Mouse (Mus musculus) MEL (cell line): ENCODE measurements at regions not wholly inside any gene's neighbourhood (a gene's known extent, or its start where the extent isn't known, plus 50 kb on each side); places are given as distances from the start of the nearest gene placed in this dataset.
A peak's percentile ranks its signal among the peaks of the same experiment; 100 is the strongest.

Experiments used
- DNase-seq: peaks from one replicate; pipeline ENCODE4 v3.0.0; 2011; ENCODE audit warnings: low read depth, low spot score
- H3K27ac ChIP-seq: 2 replicates; pipeline ENCODE4 v1.5.1; 2012; ENCODE audit warnings: low read depth, mild to moderate bottlenecking, control low read depth, low read length, moderate library complexity; ENCODE audit not compliant: control insufficient read depth
- H3K27me3 ChIP-seq, 2 experiments: fragments of 150-350 bp in 1 of 2; sonication (generic) in 1 of 2; 2 replicates each; pipeline ENCODE4 v1.6.1; 2012; ENCODE audit warnings: low read length in 2 of 2, mild to moderate bottlenecking in 2 of 2, improper control_type of control experiment in 1 of 2, moderate library complexity in 1 of 2; ENCODE audit not compliant: insufficient read depth in 2 of 2, control insufficient read depth in 1 of 2
- H3K36me3 ChIP-seq, 2 experiments: 2 replicates each; pipeline ENCODE4 v1.6.1; 2012 to 2014; ENCODE audit warnings: low read length in 2 of 2, improper control_type of control experiment in 1 of 2, inconsistent platforms in 1 of 2, mild to moderate bottlenecking in 1 of 2; ENCODE audit not compliant: insufficient read depth in 2 of 2, control insufficient read depth in 1 of 2
- H3K4me1 ChIP-seq, 2 experiments: fragments of 150-350 bp in 1 of 2; sonication (generic) in 1 of 2; 2 replicates each; pipeline ENCODE4 v1.6.1; 2012; ENCODE audit warnings: low read length in 2 of 2, improper control_type of control experiment in 1 of 2, mild to moderate bottlenecking in 1 of 2; ENCODE audit not compliant: insufficient read depth in 2 of 2, control insufficient read depth in 1 of 2
- H3K4me3 ChIP-seq, 2 experiments: fragments of 150-350 bp in 1 of 2; sonication (generic) in 1 of 2; 2 replicates each; pipeline ENCODE4 v1.5.1; 2012; ENCODE audit warnings: low read depth in 2 of 2, low read length in 2 of 2, mild to moderate bottlenecking in 2 of 2, moderate library complexity in 2 of 2, control low read depth in 1 of 2, improper control_type of control experiment in 1 of 2; ENCODE audit not compliant: control insufficient read depth in 1 of 2, insufficient read depth in 1 of 2
- H3K79me2 ChIP-seq: 2 replicates; pipeline ENCODE4 v1.6.1; 2012; ENCODE audit warnings: mild to moderate bottlenecking, low read length, moderate library complexity; ENCODE audit not compliant: control insufficient read depth, poor library complexity, insufficient read depth
- H3K9ac ChIP-seq: 2 replicates; pipeline ENCODE4 v1.6.1; 2012; ENCODE audit warnings: low read depth, mild to moderate bottlenecking, control low read depth, low read length, moderate library complexity; ENCODE audit not compliant: control insufficient read depth, poor library complexity, severe bottlenecking
- H3K9me3 ChIP-seq: fragments of 150-350 bp; sonication (generic); replicated peaks from 2 replicates; pipeline ENCODE4 v1.6.1; 2012; ENCODE audit warnings: mild to moderate bottlenecking, low read length, improper control_type of control experiment, moderate library complexity; ENCODE audit not compliant: insufficient read depth
- CHD1 ChIP-seq: IDR thresholded peaks from 2 replicates; pipeline ENCODE4 v1.6.1; 2012; ENCODE audit warnings: low read depth, mild to moderate bottlenecking, inconsistent platforms, low read length, improper control_type of control experiment
- CHD2 ChIP-seq: IDR thresholded peaks from 2 replicates; pipeline ENCODE4 v1.6.1; 2011; ENCODE audit warnings: low read length, improper control_type of control experiment
- CTCF ChIP-seq, 3 experiments: IDR thresholded peaks in 2 of 3; conservative IDR thresholded peaks in 1 of 3; 2 replicates each; pipeline ENCODE4 v1.5.1; 2011 to 2012; ENCODE audit warnings: low read length in 3 of 3, low read depth in 2 of 3, mild to moderate bottlenecking in 2 of 3, improper control_type of control experiment in 1 of 3, inconsistent platforms in 1 of 3, mixed read lengths in 1 of 3, moderate library complexity in 1 of 3; ENCODE audit not compliant: control insufficient read depth in 1 of 3, insufficient read depth in 1 of 3, poor library complexity in 1 of 3, severe bottlenecking in 1 of 3
- E2F4 ChIP-seq: IDR thresholded peaks from 2 replicates; pipeline ENCODE4 v1.6.1; 2011; ENCODE audit warnings: low read depth, low read length, improper control_type of control experiment, borderline replicate concordance
- GABPA ChIP-seq: IDR thresholded peaks from 2 replicates; pipeline ENCODE4 v1.6.1; 2012; ENCODE audit warnings: low read depth, mild to moderate bottlenecking, inconsistent platforms, low read length, improper control_type of control experiment, moderate library complexity
- GATA1 ChIP-seq: IDR thresholded peaks from 2 replicates; pipeline ENCODE4 v1.6.1; 2011; ENCODE audit warnings: low read depth, low read length, improper control_type of control experiment
- MAFK ChIP-seq: IDR thresholded peaks from 2 replicates; pipeline ENCODE4 v1.6.1; 2011; ENCODE audit warnings: low read depth, mild to moderate bottlenecking, low read length, improper control_type of control experiment, borderline replicate concordance
- MAZ ChIP-seq: IDR thresholded peaks from 2 replicates; pipeline ENCODE4 v1.6.1; 2012; ENCODE audit warnings: low read depth, mild to moderate bottlenecking, inconsistent platforms, low read length, improper control_type of control experiment
- MXI1 ChIP-seq: IDR thresholded peaks from 2 replicates; pipeline ENCODE4 v1.6.1; 2011; ENCODE audit warnings: mild to moderate bottlenecking, low read depth, low read length, improper control_type of control experiment
- MYC ChIP-seq: IDR thresholded peaks from 2 replicates; pipeline ENCODE4 v1.6.1; 2011; ENCODE audit warnings: low read depth, mild to moderate bottlenecking, low read length, improper control_type of control experiment, moderate library complexity
- NELFE ChIP-seq: IDR thresholded peaks from 2 replicates; pipeline ENCODE4 v1.6.1; 2011; ENCODE audit warnings: low read depth, low read length, improper control_type of control experiment
- NRF1 ChIP-seq: IDR thresholded peaks from 2 replicates; pipeline ENCODE4 v1.6.1; 2014; ENCODE audit warnings: low read depth, mild to moderate bottlenecking, inconsistent platforms, low read length, improper control_type of control experiment, moderate library complexity; ENCODE audit not compliant: poor library complexity, insufficient read depth, severe bottlenecking
- POLR2A ChIP-seq, 2 experiments: IDR thresholded peaks; 2 replicates each; pipeline ENCODE4 v1.6.1; 2011 to 2012; ENCODE audit warnings: low read length in 2 of 2, mild to moderate bottlenecking in 2 of 2, control low read depth in 1 of 2, improper control_type of control experiment in 1 of 2, low read depth in 1 of 2, moderate library complexity in 1 of 2; ENCODE audit not compliant: control insufficient read depth in 1 of 2, insufficient read depth in 1 of 2, poor library complexity in 1 of 2
- POLR2AphosphoS2 ChIP-seq: IDR thresholded peaks from 2 replicates; pipeline ENCODE4 v1.6.1; 2011; ENCODE audit warnings: low read length, improper control_type of control experiment
- POLR2AphosphoS5 ChIP-seq: IDR thresholded peaks from 2 replicates; pipeline ENCODE4 v1.6.1; 2012; ENCODE audit warnings: low read depth, borderline replicate concordance, mild to moderate bottlenecking, inconsistent platforms, low read length, moderate library complexity, mixed read lengths
- RAD21 ChIP-seq: IDR thresholded peaks from 2 replicates; pipeline ENCODE4 v1.6.1; 2011; ENCODE audit warnings: mild to moderate bottlenecking, low read depth, low read length, improper control_type of control experiment
- RCOR1 ChIP-seq: IDR thresholded peaks from 2 replicates; pipeline ENCODE4 v1.6.1; 2012; ENCODE audit warnings: low read depth, mild to moderate bottlenecking, inconsistent platforms, low read length, improper control_type of control experiment
- SMC3 ChIP-seq: IDR thresholded peaks from 2 replicates; pipeline ENCODE4 v1.6.1; 2011; ENCODE audit warnings: low read depth, low read length, improper control_type of control experiment
- TAL1 ChIP-seq: IDR thresholded peaks from 2 replicates; pipeline ENCODE4 v1.6.1; 2012; ENCODE audit warnings: mild to moderate bottlenecking, inconsistent platforms, low read length, moderate library complexity, mixed read lengths
- UBTF ChIP-seq: IDR thresholded peaks from 2 replicates; pipeline ENCODE4 v1.6.1; 2012; ENCODE audit warnings: low read depth, mild to moderate bottlenecking, inconsistent platforms, low read length, improper control_type of control experiment, moderate library complexity, borderline replicate concordance; ENCODE audit not compliant: insufficient read depth
- USF1 ChIP-seq: IDR thresholded peaks from 2 replicates; pipeline ENCODE4 v1.6.1; 2014; ENCODE audit warnings: low read depth, mild to moderate bottlenecking, inconsistent platforms, low read length, improper control_type of control experiment, moderate library complexity
- ZC3H11A ChIP-seq: IDR thresholded peaks from 2 replicates; pipeline ENCODE4 v1.6.1; 2012; ENCODE audit warnings: low read depth, mild to moderate bottlenecking, inconsistent platforms, low read length, improper control_type of control experiment
- ZKSCAN1 ChIP-seq: IDR thresholded peaks from 2 replicates; pipeline ENCODE4 v1.6.1; 2012; ENCODE audit warnings: low read depth, mild to moderate bottlenecking, inconsistent platforms, low read length, improper control_type of control experiment, moderate library complexity
- ZMIZ1 ChIP-seq: IDR thresholded peaks from 2 replicates; pipeline ENCODE4 v1.6.1; 2012; ENCODE audit warnings: low read depth, mild to moderate bottlenecking, inconsistent platforms, low read length, improper control_type of control experiment, moderate library complexity

- DNase-seq = no peak
- H3K4me1 ChIP-seq = peaks cover 2 to 5% of the 10 kb centered on the region in 2 experiments; a peak in 2 of 4 replicates
- no peak overlapping the region for H3K9ac ChIP-seq
- H3K4me3 ChIP-seq = no peak overlapping the region
- no peaks in the 10 kb centered on the region for H3K79me2 ChIP-seq
- peaks cover 0 to 3% of the 10 kb centered on the region in 2 experiments; a peak in 1 of 4 replicates for H3K36me3 ChIP-seq
- H3K27ac ChIP-seq = no peak overlapping the region
- no peaks in the 10 kb centered on the region for H3K9me3 ChIP-seq
- no peak for TF ChIP-seq USF1
- TF ChIP-seq ZMIZ1 = no peak
- H3K27me3 ChIP-seq = no peaks in the 10 kb centered on the region
These were observed 219.7 kb downstream of the Bcl2l11 start for GRCm38 (mm10) chr2:128345557-128345956.

- no peaks in the 10 kb centered on the region for H3K79me2 ChIP-seq
- no peak overlapping the region for H3K4me3 ChIP-seq
- no peak overlapping the region for H3K27ac ChIP-seq
- no peak overlapping the region for H3K9ac ChIP-seq
- peak; percentile 61 for TF ChIP-seq RAD21
- no peak for TF ChIP-seq GABPA
- TF ChIP-seq POLR2A (IDR thresholded peaks at IDR 0.05; ENCODE audit: control insufficient read depth in 1 of 2, insufficient read depth in 1 of 2, low read depth in 1 of 2, low read length in 2 of 2, poor library complexity in 1 of 2) = no peak
- peak; percentile 57 for TF ChIP-seq SMC3
- no peak for TF ChIP-seq UBTF
- no peak for TF ChIP-seq MYC
- no peak for TF ChIP-seq CHD2
- no peak for TF ChIP-seq MAFK
- no peak for TF ChIP-seq ZKSCAN1
- peak; percentile 48 to 55 (median 49) for TF ChIP-seq CTCF (IDR thresholded peaks at IDR 0.05 in 2 of 3, conservative IDR thresholded peaks at IDR 0.05 in 1 of 3; ENCODE audit: control insufficient read depth in 1 of 3, insufficient read depth in 1 of 3, low read depth in 2 of 3, low read length in 3 of 3, poor library complexity in 1 of 3, severe bottlenecking in 1 of 3)
- TF ChIP-seq ZC3H11A = peak; percentile 68
- TF ChIP-seq, all 39 proteins: peak for 4
- DNase-seq = no peak
- Histone ChIP-seq H3K36me3 (no peaks in the 10 kb centered on the region), H3K4me1 (no peaks in the 10 kb centered on the region), H3K27me3 (no peaks in the 10 kb centered on the region), H3K9me3 (no peaks in the 10 kb centered on the region)
These were observed 222.7 kb downstream of the Bcl2l11 start for GRCm38 (mm10) chr2:128348556-128348955.

- no peaks in the 10 kb centered on the region for H3K36me3 ChIP-seq
- no peak overlapping the region for H3K4me3 ChIP-seq
- TF ChIP-seq MAFK = no peak
- TF ChIP-seq RAD21 = no peak
- no peak for TF ChIP-seq TAL1
- TF ChIP-seq MAZ = no peak
- TF ChIP-seq CHD2 = no peak
- no peak for TF ChIP-seq CTCF (IDR thresholded peaks at IDR 0.05 in 2 of 3, conservative IDR thresholded peaks at IDR 0.05 in 1 of 3; ENCODE audit: control insufficient read depth in 1 of 3, insufficient read depth in 1 of 3, low read depth in 2 of 3, low read length in 3 of 3, poor library complexity in 1 of 3, severe bottlenecking in 1 of 3)
- TF ChIP-seq POLR2A (IDR thresholded peaks at IDR 0.05; ENCODE audit: control insufficient read depth in 1 of 2, insufficient read depth in 1 of 2, low read depth in 1 of 2, low read length in 2 of 2, poor library complexity in 1 of 2) = no peak
- no peak for TF ChIP-seq RCOR1
- no peak for TF ChIP-seq E2F4
- no peak for TF ChIP-seq GATA1
- no peak for TF ChIP-seq USF1
- no peak for TF ChIP-seq CHD1
- no peak for TF ChIP-seq ZMIZ1
- TF ChIP-seq NELFE = no peak
- no peak for TF ChIP-seq MXI1
- TF ChIP-seq MYC = no peak
- no peak for TF ChIP-seq POLR2AphosphoS2
- no peak for TF ChIP-seq POLR2AphosphoS5
- no peak for TF ChIP-seq NRF1
- no peak for DNase-seq
- H3K79me2 ChIP-seq = no peaks in the 10 kb centered on the region
- H3K9me3 ChIP-seq = no peaks in the 10 kb centered on the region
- H3K27me3 ChIP-seq = no peaks in the 10 kb centered on the region
- H3K27ac ChIP-seq = no peak overlapping the region
- no peaks in the 10 kb centered on the region for H3K4me1 ChIP-seq
- no peak overlapping the region for H3K9ac ChIP-seq
These were observed 225.6 kb downstream of the Bcl2l11 start for GRCm38 (mm10) chr2:128351405-128351804.
